Mouse (Mus musculus) ES-Bruce4 (cell line): ENCODE results near the gene Jmjd6. TPM values are rescaled to one million over a fixed set of nuclear protein-coding genes. Genes with fewer than 3 reads are reported as not detected.

Source experiments
- H3K27ac ChIP-seq: 2 replicates; pipeline ENCODE4 v1.5.1; 2012; ENCODE audit warnings: low read length, inconsistent platforms; ENCODE audit not compliant: insufficient read depth
- H3K27me3 ChIP-seq: 2 replicates; pipeline ENCODE4 v1.6.1; 2012; ENCODE audit warnings: mild to moderate bottlenecking, low read length, inconsistent platforms; ENCODE audit not compliant: control insufficient read depth, poor library complexity, insufficient read depth, severe bottlenecking
- H3K36me3 ChIP-seq: 2 replicates; pipeline ENCODE4 v1.6.1; 2012; ENCODE audit warnings: inconsistent platforms, mild to moderate bottlenecking, low read length, moderate library complexity; ENCODE audit not compliant: control insufficient read depth, poor library complexity, insufficient read depth, severe bottlenecking
- H3K4me1 ChIP-seq: one replicate; pipeline ENCODE4 v1.8.1; 2011; ENCODE audit warnings: low read length; ENCODE audit not compliant: control insufficient read depth, insufficient read depth
- H3K4me3 ChIP-seq: 2 replicates; pipeline ENCODE4 v1.5.1; 2011; ENCODE audit warnings: low read depth, mild to moderate bottlenecking, low read length
- H3K9ac ChIP-seq: 2 replicates; pipeline ENCODE4 v1.6.1; 2012; ENCODE audit warnings: low read depth, mild to moderate bottlenecking, inconsistent platforms; ENCODE audit not compliant: poor library complexity, severe bottlenecking
- H3K9me3 ChIP-seq: replicated peaks from 2 replicates; pipeline ENCODE4 v1.6.1; 2012; ENCODE audit warnings: mild to moderate bottlenecking, low read length, inconsistent platforms; ENCODE audit not compliant: control insufficient read depth, poor library complexity, insufficient read depth, severe bottlenecking
- CTCF ChIP-seq: IDR thresholded peaks from one replicate; pipeline ENCODE4 v1.8.1; 2011; ENCODE audit warnings: low read depth, low read length
- EP300 ChIP-seq: IDR thresholded peaks from 2 replicates; pipeline ENCODE4 v1.6.1; 2011; ENCODE audit warnings: low read depth, low read length; ENCODE audit not compliant: insufficient read depth
- POLR2A ChIP-seq: IDR thresholded peaks from one replicate; pipeline ENCODE4 v1.8.1; 2011; ENCODE audit warnings: low read length; ENCODE audit not compliant: insufficient read depth
- polyA plus RNA-seq: library from polyadenylated mRNA; stranded (reverse); fragments of >200 nt; gene quantifications from 2 replicates; pipeline ENCODE4 v1.2.4, GENCODE M21; 2011; ENCODE audit warnings: low read depth; ENCODE audit not compliant: missing spikeins, insufficient read depth, insufficient read length

Gene Jmjd6
- polyA plus RNA-seq, 1 experiment, result 45.6 TPM

DNA sequence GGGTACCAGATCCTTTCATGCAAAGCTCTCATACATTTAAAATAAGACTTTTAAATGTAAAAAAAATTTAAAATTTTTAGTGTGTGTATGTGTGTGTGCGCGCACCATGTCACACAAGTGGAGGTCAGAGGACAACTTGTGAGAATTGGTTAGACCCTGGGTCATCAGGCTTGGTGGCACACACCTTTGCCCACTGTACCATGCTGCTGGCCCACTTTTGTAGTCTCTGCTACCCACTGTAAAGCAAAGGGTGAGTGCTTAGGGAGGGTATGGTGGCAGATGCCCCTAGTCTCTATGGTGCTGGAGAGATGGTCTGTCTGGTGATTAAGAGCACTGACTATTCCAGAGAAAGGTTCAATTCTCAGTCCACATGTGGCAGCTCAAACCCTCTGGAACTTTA, 20.0 kb downstream of the Jmjd6 start:
- no peaks in the 10 kb centered on the region for H3K9me3 ChIP-seq
- H3K27me3 ChIP-seq, result no peaks in the 10 kb centered on the region
- H3K36me3 ChIP-seq, result no peaks in the 10 kb centered on the region
- no peak overlapping the region for H3K27ac ChIP-seq
- H3K4me3 ChIP-seq, result no peak overlapping the region
- H3K9ac ChIP-seq, result no peak overlapping the region
- TF ChIP-seq POLR2A (no peak), EP300 (no peak), CTCF (no peak)
- H3K4me1 ChIP-seq, result no peaks in the 10 kb centered on the region

DNA sequence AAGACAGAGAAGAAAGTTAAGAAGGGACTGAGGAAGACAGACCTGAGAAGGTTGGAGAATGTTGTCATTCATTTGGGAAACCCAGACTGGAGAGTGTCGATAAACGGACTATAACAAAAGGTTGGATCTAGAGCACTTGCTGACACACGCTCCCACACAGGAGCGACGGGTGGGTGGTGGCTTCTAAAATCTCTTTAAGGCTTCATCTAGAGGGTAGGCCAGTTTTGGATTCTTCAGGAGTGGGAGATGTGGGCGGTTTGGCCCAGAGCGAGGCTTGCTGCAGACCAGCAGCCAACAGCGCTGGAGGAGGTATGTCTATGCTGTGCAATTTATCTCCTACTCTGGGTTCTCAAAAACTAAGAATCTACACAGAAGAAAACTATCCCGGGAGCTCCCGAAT, 20.6 kb downstream of the Jmjd6 start:
- no peak overlapping the region for H3K9ac ChIP-seq
- no peaks in the 10 kb centered on the region for H3K4me1 ChIP-seq
- TF ChIP-seq EP300, result no peak
- TF ChIP-seq POLR2A, result no peak
- no peaks in the 10 kb centered on the region for H3K9me3 ChIP-seq
- no peaks in the 10 kb centered on the region for H3K27me3 ChIP-seq
- no peaks in the 10 kb centered on the region for H3K36me3 ChIP-seq
- no peak overlapping the region for H3K27ac ChIP-seq
- no peak overlapping the region for H3K4me3 ChIP-seq

DNA sequence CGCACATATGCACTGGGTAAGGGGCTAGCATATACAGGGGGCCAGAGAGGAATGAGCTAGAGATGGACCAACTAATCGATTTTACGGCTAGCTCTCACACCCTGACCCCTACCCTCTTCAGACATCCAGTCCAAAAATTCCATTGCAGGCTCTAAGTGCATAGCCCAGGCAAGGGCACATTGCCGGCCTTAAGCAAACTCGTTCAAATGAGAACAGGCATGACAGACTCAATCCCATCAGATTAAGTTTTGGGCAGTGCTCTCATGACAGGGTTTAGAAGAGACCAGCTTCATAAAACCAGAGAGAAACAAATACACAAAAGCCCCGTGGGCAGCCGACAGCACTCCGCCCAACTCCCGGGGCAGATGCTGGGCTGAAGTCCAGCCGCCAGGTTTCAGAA, 21.0 kb downstream of the Jmjd6 start:
- Histone ChIP-seq H3K4me1 (no peaks in the 10 kb centered on the region), H3K27me3 (no peaks in the 10 kb centered on the region), H3K4me3 (no peak overlapping the region), H3K27ac (no peak overlapping the region), H3K9me3 (no peaks in the 10 kb centered on the region), H3K36me3 (no peaks in the 10 kb centered on the region), H3K9ac (no peak overlapping the region)
- TF ChIP-seq CTCF, result no peak
- no peak for TF ChIP-seq POLR2A
- TF ChIP-seq EP300, result no peak

DNA sequence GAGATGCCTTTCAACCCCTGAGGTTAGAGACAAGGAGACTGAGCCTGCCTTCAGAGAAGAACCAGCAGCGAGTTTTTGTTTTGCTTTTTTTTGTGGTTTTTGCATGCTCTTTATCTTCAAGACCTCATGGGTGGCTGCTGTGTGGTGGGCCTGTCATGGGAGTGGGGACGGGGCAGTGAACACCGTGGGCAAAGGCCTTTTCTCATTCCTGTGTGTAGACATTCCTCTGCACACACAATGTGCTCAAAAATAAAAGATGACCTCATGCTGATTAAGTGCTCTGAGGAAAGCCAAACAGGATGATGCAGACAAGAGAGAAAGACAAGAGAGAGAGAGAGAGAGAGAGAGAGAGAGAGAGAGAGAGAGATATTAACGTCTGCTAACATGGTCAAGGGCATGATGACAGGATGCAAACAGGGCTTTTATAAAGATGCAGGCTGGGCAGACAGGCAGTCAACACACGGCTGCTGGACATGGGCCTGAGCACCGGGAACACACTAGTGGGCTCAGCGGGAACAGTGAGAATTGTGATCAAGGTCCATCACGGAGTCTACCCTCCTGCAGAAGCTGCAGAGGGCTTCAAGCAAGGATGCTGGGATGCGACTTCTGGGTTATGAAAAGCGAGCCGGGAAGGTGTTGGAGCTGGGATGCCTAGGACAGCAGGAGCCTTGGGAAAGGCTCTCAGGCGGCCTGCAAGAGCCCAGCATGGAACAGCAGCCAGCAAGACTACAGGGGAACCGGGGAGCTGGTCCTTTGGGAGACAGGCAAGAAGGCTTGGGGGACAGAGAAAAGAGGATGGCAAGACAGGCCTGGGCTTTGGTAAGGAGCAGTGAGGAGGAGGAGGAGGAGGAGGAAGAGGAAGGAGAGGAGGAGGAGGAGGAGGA, 21.9 kb downstream of the Jmjd6 start:
- Histone ChIP-seq H3K4me3 (no peak overlapping the region), H3K9me3 (no peaks in the 10 kb centered on the region), H3K4me1 (no peaks in the 10 kb centered on the region), H3K9ac (no peak overlapping the region), H3K27me3 (no peaks in the 10 kb centered on the region), H3K36me3 (no peaks in the 10 kb centered on the region), H3K27ac (no peak overlapping the region)
- no peak for TF ChIP-seq CTCF
- no peak for TF ChIP-seq POLR2A
- no peak for TF ChIP-seq EP300

DNA sequence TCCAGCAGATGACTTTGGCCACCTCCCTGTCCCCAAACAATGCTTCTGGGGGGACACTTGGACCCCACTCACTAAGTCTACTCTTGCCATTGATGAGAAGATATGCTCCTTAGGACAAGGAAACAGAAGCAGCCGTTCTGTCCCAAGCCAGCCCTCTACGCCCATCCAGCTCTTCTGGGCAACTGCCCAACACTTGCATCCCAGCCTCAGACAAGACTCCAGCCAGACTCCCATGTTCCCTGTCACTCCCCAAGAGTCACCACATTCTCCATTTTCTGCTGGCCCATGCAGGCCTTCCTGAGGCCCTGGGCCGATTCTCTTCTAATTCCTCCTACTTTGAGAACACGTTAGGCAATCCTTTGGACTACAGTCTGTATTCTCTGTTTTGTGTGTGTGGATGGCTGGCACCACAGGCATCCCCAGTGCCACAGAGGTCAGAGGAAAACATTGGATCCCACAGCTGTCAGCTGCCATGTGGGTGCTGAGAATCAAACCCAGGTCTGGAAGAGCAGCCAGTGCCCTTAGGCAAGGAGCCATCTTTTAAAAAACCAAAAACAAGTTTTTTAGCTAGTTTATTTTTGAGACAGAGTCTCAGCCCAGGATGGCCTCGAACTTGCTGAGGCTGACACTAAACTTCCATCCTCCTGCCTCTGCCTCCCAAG, 23.2 kb downstream of the Jmjd6 start:
- Histone ChIP-seq H3K9me3 (no peaks in the 10 kb centered on the region), H3K4me3 (no peak overlapping the region), H3K36me3 (no peaks in the 10 kb centered on the region), H3K27me3 (no peaks in the 10 kb centered on the region), H3K4me1 (peaks cover 3% of the 10 kb centered on the region), H3K9ac (no peak overlapping the region), H3K27ac (no peak overlapping the region)
- TF ChIP-seq EP300 (no peak), POLR2A (no peak), CTCF (no peak)

DNA sequence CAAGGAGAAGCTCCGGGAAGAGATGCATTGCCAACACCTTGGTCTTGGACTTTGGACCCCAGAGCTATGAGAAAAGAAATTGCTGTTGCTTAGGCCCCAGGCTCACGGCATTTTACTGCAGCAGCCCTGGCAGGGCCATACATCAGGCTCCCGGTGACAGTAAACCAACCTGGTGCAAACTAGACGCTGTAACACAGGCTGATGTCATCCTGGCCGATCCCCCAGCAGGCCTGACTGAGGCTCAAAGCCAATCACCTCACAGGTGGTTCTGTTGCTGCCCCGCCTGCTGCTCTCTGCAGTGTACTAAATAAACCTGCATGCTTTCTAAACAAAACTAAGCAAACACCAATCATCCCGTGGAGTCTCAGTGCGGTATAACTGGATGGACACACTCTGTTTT, 24.5 kb downstream of the Jmjd6 start:
- H3K36me3 ChIP-seq, result no peaks in the 10 kb centered on the region
- peaks cover 5% of the 10 kb centered on the region for H3K4me1 ChIP-seq
- H3K9me3 ChIP-seq, result no peaks in the 10 kb centered on the region
- TF ChIP-seq EP300 (no peak), POLR2A (no peak), CTCF (no peak)
- no peak overlapping the region for H3K9ac ChIP-seq
- H3K27me3 ChIP-seq, result no peaks in the 10 kb centered on the region
- H3K4me3 ChIP-seq, result no peak overlapping the region
- H3K27ac ChIP-seq, result no peak overlapping the region
